Mouse (Mus musculus) stomach, adult 2 months (tissue): ENCODE measurements around the gene Vmn1r7. TPM values are rescaled to one million over a fixed set of nuclear protein-coding genes. Genes with fewer than 3 reads are reported as not detected.

ENCODE experiments used
- polyA plus RNA-seq: library from polyadenylated mRNA; depleted of rRNA; stranded (reverse); fragments of >200 nt; gene quantifications from 2 replicates; pipeline ENCODE4 v1.2.3, GENCODE M21; 2012; rRNA removed

Gene Vmn1r7
- polyA plus RNA-seq, result not detected in 2 replicates

GRCm38 (mm10) chr6:57025224-57025623 is at the start of gene Vmn1r7:
Gene Vmn1r7 (minus strand): TSS chr6:57025324.

GRCm38 (mm10) chr6:57066487-57066886 is 41.4 kb upstream of the Vmn1r7 start, which contains the start of gene Vmn1r9:
Gene Vmn1r9 (plus strand): TSS chr6:57066787.

GRCm38 (mm10) chr6:57031984-57032383 is 6.9 kb upstream of the Vmn1r7 start, which contains the start of gene Vmn1r8:
Gene Vmn1r8 (plus strand): TSS chr6:57032284.

GRCm38 (mm10) chr6:56996943-56997342 is 28.2 kb downstream of the Vmn1r7 start, which contains the start of gene Vmn1r6:
Gene Vmn1r6 (plus strand): TSS chr6:56997243.

Other genes with a start within 250 kb of the Vmn1r7 start
- 1.0 and 1.8 TPM in 2 replicates for gene Kbtbd2, start 227.5 kb downstream of the Vmn1r7 start, polyA plus RNA-seq
- 11.7 and 31.5 TPM in 2 replicates for gene Fkbp9, start 193.3 kb downstream of the Vmn1r7 start, polyA plus RNA-seq
- 2.8 TPM in 2 replicates for gene Nt5c3, start 101.4 kb downstream of the Vmn1r7 start, polyA plus RNA-seq
- gene Vmn1r4, start 101.3 kb downstream of the Vmn1r7 start, polyA plus RNA-seq, result not detected in 2 replicates
- not detected in 2 replicates for gene Vmn1r5, start 55.1 kb downstream of the Vmn1r7 start, polyA plus RNA-seq
- not detected in 2 replicates for gene Vmn1r6, start 28.1 kb downstream of the Vmn1r7 start, polyA plus RNA-seq
- gene Vmn1r8, start 7.0 kb upstream of the Vmn1r7 start, polyA plus RNA-seq, result not detected in 2 replicates
- gene Vmn1r9, start 41.5 kb upstream of the Vmn1r7 start, polyA plus RNA-seq, result not detected in 2 replicates
- not detected in 2 replicates for gene Vmn1r10, start 84.1 kb upstream of the Vmn1r7 start, polyA plus RNA-seq
- gene Vmn1r11, start 108.1 kb upstream of the Vmn1r7 start, polyA plus RNA-seq, result not detected in 2 replicates
- not detected in 2 replicates for gene Vmn1r12, start 131.6 kb upstream of the Vmn1r7 start, polyA plus RNA-seq
- gene Vmn1r13, start 178.0 kb upstream of the Vmn1r7 start, polyA plus RNA-seq, result not detected in 2 replicates
- not detected in 2 replicates for gene Vmn1r14, start 206.4 kb upstream of the Vmn1r7 start, polyA plus RNA-seq
- not detected in 2 replicates for gene Vmn1r15, start 232.6 kb upstream of the Vmn1r7 start, polyA plus RNA-seq